Mouse (Mus musculus) thymus, adult 2 months (tissue): ENCODE data around the gene Dusp22. TPM values are rescaled to one million over a fixed set of nuclear protein-coding genes. Genes with fewer than 3 reads are reported as not detected.

Experiments
- DNase-seq: peaks from one replicate; pipeline ENCODE4 v3.0.0; 2021
- H3K27ac ChIP-seq: fragments of 200-500 bp; 2 replicates; pipeline ENCODE4 v1.5.1; 2012; ENCODE audit warnings: low read length, control low read depth; ENCODE audit not compliant: control insufficient read depth, insufficient read depth
- H3K27me3 ChIP-seq: fragments of 200-500 bp; 2 replicates; pipeline ENCODE4 v1.6.1; 2012; ENCODE audit warnings: mild to moderate bottlenecking, low read length, moderate library complexity, mixed read lengths; ENCODE audit not compliant: control insufficient read depth, insufficient read depth
- H3K36me3 ChIP-seq: fragments of 200-500 bp; 2 replicates; pipeline ENCODE4 v1.6.1; 2012; ENCODE audit warnings: mild to moderate bottlenecking, low read length, moderate library complexity; ENCODE audit not compliant: control insufficient read depth, insufficient read depth
- H3K4me1 ChIP-seq: fragments of 200-500 bp; replicated peaks from 2 replicates; pipeline ENCODE4 v1.6.1; 2012; ENCODE audit warnings: low read length; ENCODE audit not compliant: control insufficient read depth, insufficient read depth
- H3K4me3 ChIP-seq: fragments of 200-500 bp; 2 replicates; pipeline ENCODE4 v1.5.1; 2012; ENCODE audit warnings: mild to moderate bottlenecking, low read length, control low read depth, moderate library complexity; ENCODE audit not compliant: control insufficient read depth, insufficient read depth
- CTCF ChIP-seq: fragments of 200-500 bp; IDR thresholded peaks from 2 replicates; pipeline ENCODE4 v1.5.1; 2012; ENCODE audit warnings: mild to moderate bottlenecking, control low read depth, low read length, moderate library complexity, borderline replicate concordance; ENCODE audit not compliant: control insufficient read depth, poor library complexity, insufficient read depth; ENCODE audit errors: extremely low read depth
- POLR2A ChIP-seq: fragments of 200-500 bp; IDR thresholded peaks from 2 replicates; pipeline ENCODE4 v1.6.1; 2012; ENCODE audit warnings: mild to moderate bottlenecking, low read length, control low read depth, moderate library complexity; ENCODE audit not compliant: control insufficient read depth, poor library complexity, insufficient read depth; ENCODE audit errors: extremely low read depth
- WGBS: fragments of 180-500 bp; shearing (Covaris S2); methylation state at CpG from one replicate; pipeline ENCODE4 v1.1.7; 2018; 5-methylcytosine and 5-hydroxymethylcytosine counted together
- polyA plus RNA-seq: library from polyadenylated mRNA; depleted of rRNA; stranded (reverse); fragments of >200 nt; gene quantifications from 2 replicates; pipeline ENCODE4 v1.2.3, GENCODE M21; 2012

Gene Dusp22
- polyA plus RNA-seq, 1 experiment = 11.1 TPM

DNA sequence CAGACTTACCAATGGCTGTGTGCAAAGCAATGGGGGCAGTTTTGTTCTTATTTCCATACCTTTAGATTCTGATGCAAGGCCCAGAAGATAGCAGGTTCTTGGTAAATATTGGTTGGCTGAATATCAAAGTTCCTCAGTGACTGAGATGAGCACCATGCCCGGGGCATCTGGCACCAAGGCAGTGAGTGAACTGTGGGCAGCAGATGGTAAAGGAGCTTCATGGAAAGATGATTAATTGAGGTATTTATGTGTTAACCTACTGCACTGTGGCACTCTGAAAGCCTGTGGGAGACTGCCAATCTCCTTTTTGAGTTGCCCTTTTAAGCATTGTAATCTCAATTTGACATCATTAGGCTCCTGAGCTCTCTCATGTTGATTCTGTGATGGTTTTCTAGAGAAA is 9.1 kb upstream of the Dusp22 start:
- H3K27me3 ChIP-seq = no peaks in the 10 kb centered on the region
- H3K4me3 ChIP-seq = no peak overlapping the region
- 95% methylated on average over 1 of the region's 1 CpGs for WGBS
- no peak overlapping the region for H3K27ac ChIP-seq
- TF ChIP-seq CTCF = no peak
- no peak for TF ChIP-seq POLR2A
- no peak for DNase-seq
- H3K36me3 ChIP-seq = no peaks in the 10 kb centered on the region
- no peaks in the 10 kb centered on the region for H3K4me1 ChIP-seq

DNA sequence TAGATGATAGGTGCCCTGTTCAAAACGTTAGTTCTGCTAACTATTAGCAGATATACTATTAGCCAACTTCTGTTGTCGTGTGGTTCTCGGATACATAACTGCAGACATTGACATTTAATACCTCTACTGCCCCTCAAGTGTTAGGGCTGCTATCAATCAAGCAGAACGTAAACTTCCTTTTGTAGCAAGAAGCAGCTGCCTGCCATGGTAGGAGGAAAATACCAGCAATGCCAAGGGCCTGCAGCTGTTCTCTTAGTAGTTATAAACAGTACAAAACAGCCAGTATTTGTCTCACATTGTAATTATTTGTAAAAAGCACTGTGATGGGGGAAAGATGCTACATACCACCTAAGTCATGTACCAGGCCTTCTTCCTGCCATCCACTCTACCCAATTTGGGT is 6.7 kb upstream of the Dusp22 start:
- H3K27me3 ChIP-seq = no peaks in the 10 kb centered on the region
- no peak overlapping the region for H3K27ac ChIP-seq
- no peaks in the 10 kb centered on the region for H3K36me3 ChIP-seq
- WGBS = 75% methylated on average over 4 of the region's 4 CpGs
- no peak overlapping the region for H3K4me3 ChIP-seq
- no peak for DNase-seq
- TF ChIP-seq CTCF (no peak), POLR2A (no peak)
- no peaks in the 10 kb centered on the region for H3K4me1 ChIP-seq

DNA sequence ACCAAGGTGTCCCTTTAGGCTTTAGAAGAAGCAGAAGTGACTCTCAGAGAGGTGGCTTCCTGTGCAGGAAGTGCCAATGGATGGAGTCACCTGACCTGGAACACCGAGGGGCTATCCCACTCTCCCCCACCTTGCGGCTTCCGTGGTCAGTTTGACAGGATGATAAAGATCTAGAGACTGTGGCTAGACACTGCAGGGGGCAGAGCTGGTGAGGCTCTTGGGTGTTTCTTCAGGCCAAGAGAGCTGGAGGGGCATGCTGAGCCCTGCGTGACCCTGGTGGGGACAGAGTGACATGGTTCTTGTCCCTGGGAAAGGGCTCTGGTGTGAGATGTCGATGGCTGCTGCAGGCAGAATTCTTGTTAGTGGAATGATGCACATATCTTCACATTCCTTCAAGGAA is 5.3 kb upstream of the Dusp22 start:
- no peak for DNase-seq
- 27% methylated on average over 5 of the region's 5 CpGs for WGBS
- H3K27me3 ChIP-seq = no peaks in the 10 kb centered on the region
- H3K4me3 ChIP-seq = no peak overlapping the region
- no peak overlapping the region for H3K27ac ChIP-seq
- peaks cover 2% of the 10 kb centered on the region; the same call in 1 of the 2 replicates for H3K4me1 ChIP-seq
- TF ChIP-seq POLR2A (no peak), CTCF (no peak)
- no peaks in the 10 kb centered on the region for H3K36me3 ChIP-seq

DNA sequence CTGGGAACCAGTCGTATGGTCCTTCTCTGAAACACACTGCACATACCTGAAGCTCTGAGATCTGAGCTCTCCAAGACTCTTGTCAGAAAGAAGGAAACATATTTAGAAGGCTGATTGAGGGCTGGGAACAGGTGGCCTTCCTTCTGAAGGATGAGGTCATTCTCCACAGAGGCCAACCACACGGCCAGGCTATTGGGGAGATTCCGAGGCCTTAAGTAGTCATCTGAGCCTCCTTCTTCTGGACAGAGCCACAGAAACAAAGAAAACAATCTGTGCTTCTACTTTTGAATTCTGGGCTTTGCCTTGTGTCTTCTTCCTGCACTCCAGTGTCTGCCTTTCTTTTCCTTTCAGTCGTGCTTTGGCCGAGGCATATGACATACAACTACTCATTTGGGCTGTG is 2.9 kb upstream of the Dusp22 start:
- no peak for DNase-seq
- no peak overlapping the region for H3K4me3 ChIP-seq
- WGBS = 86% methylated on average over 5 of the region's 5 CpGs
- no peaks in the 10 kb centered on the region for H3K27me3 ChIP-seq
- H3K36me3 ChIP-seq = no peaks in the 10 kb centered on the region
- H3K27ac ChIP-seq = no peak overlapping the region
- TF ChIP-seq CTCF (no peak), POLR2A (no peak)
- peaks cover 8% of the 10 kb centered on the region for H3K4me1 ChIP-seq

DNA sequence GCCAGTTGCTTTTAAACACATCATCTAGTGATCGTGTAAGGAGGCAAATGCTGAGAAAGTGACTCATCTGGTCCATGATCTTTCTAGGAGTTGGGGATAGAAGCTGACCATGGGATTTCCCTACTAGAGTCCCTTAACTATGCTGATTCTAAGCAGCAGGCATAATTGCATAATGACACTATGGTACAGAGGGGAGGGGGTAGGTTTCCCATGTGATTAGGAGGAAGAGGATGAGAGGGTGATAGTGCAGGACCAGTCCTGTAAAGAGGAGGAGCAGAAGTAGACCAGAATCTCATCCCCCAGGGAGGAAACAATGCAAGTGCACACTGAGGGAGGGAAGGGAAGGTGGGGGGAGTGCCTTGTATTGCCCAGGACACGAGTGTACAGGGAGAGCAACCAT is 2.0 kb upstream of the Dusp22 start:
- H3K36me3 ChIP-seq = no peaks in the 10 kb centered on the region
- H3K4me3 ChIP-seq = no peak overlapping the region
- DNase-seq = no peak
- peaks cover 8% of the 10 kb centered on the region for H3K4me1 ChIP-seq
- H3K27me3 ChIP-seq = no peaks in the 10 kb centered on the region
- no peak overlapping the region for H3K27ac ChIP-seq
- WGBS = 80% methylated on average over 2 of the region's 2 CpGs
- no peak for TF ChIP-seq CTCF

DNA sequence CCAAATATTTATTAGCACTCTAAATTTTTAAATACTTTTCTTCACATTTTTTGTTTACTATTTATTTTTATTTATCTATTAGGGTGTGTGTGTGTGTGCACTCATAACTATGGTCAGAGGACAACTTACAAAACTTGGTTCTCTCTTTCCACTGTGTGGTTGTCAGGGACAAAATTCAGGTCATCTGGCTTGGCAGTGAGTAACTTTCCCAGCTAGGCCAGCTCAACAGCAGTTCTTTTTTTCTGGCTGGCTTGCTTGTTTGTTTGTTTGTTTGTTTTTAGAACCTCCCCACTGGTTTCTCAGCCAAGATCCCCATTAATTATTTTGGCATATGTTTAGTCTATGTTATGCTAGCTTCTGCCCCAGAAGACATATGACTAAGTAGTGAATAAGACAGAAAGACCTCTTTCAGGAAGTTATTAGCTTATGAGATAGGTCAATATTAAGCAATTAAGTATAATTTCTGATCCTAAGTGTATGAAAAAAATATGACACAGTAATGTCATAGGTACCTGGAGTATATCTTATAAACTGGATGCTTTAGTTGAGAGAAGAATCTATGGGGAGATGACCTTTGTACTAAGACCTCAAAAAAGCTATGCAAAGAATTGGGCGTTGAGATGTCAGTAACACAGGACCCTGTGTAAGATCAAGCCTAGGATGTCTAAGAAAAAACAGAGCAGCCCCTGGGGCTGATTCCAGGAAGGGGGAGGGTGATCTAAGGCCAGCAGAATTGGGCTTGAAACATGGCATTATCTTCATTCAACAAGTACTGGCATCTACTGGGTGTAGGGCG is 1.4 kb upstream of the Dusp22 start:
- no peak for DNase-seq
- TF ChIP-seq POLR2A (no peak), CTCF (no peak)
- H3K36me3 ChIP-seq = no peaks in the 10 kb centered on the region
- no peaks in the 10 kb centered on the region for H3K27me3 ChIP-seq
- WGBS = 97% methylated on average over 2 of the region's 2 CpGs
- no peak overlapping the region for H3K4me3 ChIP-seq
- H3K27ac ChIP-seq = no peak overlapping the region
- peaks cover 8% of the 10 kb centered on the region for H3K4me1 ChIP-seq

DNA sequence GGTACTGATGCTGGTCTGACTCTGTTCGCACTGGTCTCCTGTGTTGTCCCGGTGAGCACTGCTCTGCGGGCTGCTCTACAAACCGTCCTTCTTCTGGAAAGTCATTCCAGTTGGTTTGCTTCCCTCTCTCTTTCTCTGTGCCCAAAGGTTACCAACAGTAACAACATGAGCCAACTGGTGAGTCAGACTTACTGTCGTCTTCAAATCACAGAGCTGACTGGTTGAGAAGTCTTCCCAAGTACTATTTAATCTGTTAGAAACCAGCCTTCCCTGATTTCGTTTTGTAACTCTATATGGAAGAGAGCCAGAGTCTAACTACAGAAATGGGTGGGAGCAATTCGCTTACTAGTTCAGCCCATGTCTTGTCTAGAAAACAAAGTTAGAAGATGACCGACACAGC is 5.5 kb downstream of the Dusp22 start:
- TF ChIP-seq CTCF (no peak), POLR2A (no peak)
- Histone ChIP-seq H3K27me3 (no peaks in the 10 kb centered on the region), H3K4me3 (no peak overlapping the region), H3K27ac (no peak overlapping the region), H3K36me3 (no peaks in the 10 kb centered on the region), H3K4me1 (peaks cover 2% of the 10 kb centered on the region)
- WGBS = 90% methylated on average over 8 of the region's 8 CpGs
- no peak for DNase-seq
